Mouse (Mus musculus): ENCODE data around the gene Klhl28. TPM values are rescaled to one million over a fixed set of nuclear protein-coding genes. Genes with fewer than 3 reads are reported as not detected.

The Klhl28 gene
- total RNA-seq, 2 experiments from 2014 or later = 9.0 TPM

Other genes with a start within 250 kb of the Klhl28 start
- gene Gm527, start 47.6 kb downstream of the Klhl28 start, total RNA-seq (2021) = 1 to 10 TPM; 2.4 to 3.5 TPM
- gene Togaram1, start 270 bp upstream of the Klhl28 start, total RNA-seq (2021) = 1 to 10 TPM; 6.9 to 8.2 TPM
- 10 to 100 TPM; 12.1 to 12.4 TPM for gene Prpf39, start 70.8 kb upstream of the Klhl28 start, total RNA-seq (2021)
- 100 to 1,000 TPM; 188 to 207 TPM for gene Fkbp3, start 108.5 kb upstream of the Klhl28 start, total RNA-seq (2021)
- gene Fancm, start 110.1 kb upstream of the Klhl28 start, total RNA-seq (2021) = 1 to 10 TPM; 1.4 to 1.9 TPM
- gene Mis18bp1, start 207.1 kb upstream of the Klhl28 start, total RNA-seq (2021) = not detected